Mouse (Mus musculus) heart, embryonic 10.5 days (tissue): ENCODE data around the gene Uncx. TPM values are rescaled to one million over a fixed set of nuclear protein-coding genes. Genes with fewer than 3 reads are reported as not detected.

Experiments used
- DNase-seq: peaks from one replicate; pipeline ENCODE4 v3.0.0-alpha.2; 2017; ENCODE audit warnings: low spot score
- H3K27ac ChIP-seq: fragments of 300-500 bp; sonication (generic); 2 replicates; pipeline ENCODE4 v1.5.1; 2016; ENCODE audit warnings: mild to moderate bottlenecking
- H3K27me3 ChIP-seq: fragments of 300-500 bp; sonication (generic); 2 replicates; pipeline ENCODE4 v1.6.1; 2016; ENCODE audit warnings: mild to moderate bottlenecking; ENCODE audit not compliant: poor library complexity, insufficient read depth, severe bottlenecking
- H3K36me3 ChIP-seq: fragments of 300-500 bp; sonication (generic); 2 replicates; pipeline ENCODE4 v1.6.1; 2016; ENCODE audit warnings: mild to moderate bottlenecking, moderate library complexity
- H3K4me1 ChIP-seq: fragments of 300-500 bp; sonication (generic); 2 replicates; pipeline ENCODE4 v1.6.1; 2016; ENCODE audit warnings: mild to moderate bottlenecking
- H3K4me3 ChIP-seq: fragments of 300-500 bp; sonication (generic); 2 replicates; pipeline ENCODE4 v1.5.1; 2016; ENCODE audit warnings: mild to moderate bottlenecking, moderate library complexity
- H3K9me3 ChIP-seq: fragments of 300-500 bp; sonication (generic); 2 replicates; pipeline ENCODE4 v1.6.1; 2016; ENCODE audit warnings: mild to moderate bottlenecking, moderate library complexity
- WGBS: fragments of 180-500 bp; shearing (Covaris S2); methylation state at CpG from one replicate; pipeline ENCODE4 v1.1.7; 2016; 5-methylcytosine and 5-hydroxymethylcytosine counted together
- polyA plus RNA-seq: library from polyadenylated mRNA; unstranded; fragments of >200 nt; fragmentation: Nextera tagmentation; extraction: Ambion mirVana; gene quantifications from 2 replicates; pipeline ENCODE4 v1.2.1, GENCODE M21; 2016

The Uncx gene
- 0.18 TPM in 1 of 2 replicates, not detected in the other for polyA plus RNA-seq

DNA sequence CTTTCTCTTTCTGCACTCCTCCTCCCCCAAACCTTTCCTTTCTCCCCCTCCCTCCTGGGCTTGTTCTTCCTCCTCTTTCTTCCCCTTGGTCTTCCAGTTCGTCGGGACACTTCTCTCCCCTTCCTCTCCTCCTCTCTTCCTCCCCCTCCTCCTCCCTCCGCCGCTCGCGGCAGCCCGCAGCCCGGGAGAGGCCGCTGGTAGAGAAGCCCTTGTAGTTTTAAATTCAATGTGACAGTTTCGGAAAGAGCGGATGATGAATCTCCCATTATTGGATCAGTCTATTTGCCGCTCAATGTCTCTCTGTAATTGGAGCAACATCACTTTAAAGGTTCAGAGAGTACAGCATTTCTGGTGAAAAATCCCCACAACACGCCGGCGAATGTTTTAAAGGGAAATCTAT lies at the start of gene Uncx:
Gene Uncx, plus strand, starts transcription at position 281 of the 400 bp plus-strand sequence.
- no peak for DNase-seq

DNA sequence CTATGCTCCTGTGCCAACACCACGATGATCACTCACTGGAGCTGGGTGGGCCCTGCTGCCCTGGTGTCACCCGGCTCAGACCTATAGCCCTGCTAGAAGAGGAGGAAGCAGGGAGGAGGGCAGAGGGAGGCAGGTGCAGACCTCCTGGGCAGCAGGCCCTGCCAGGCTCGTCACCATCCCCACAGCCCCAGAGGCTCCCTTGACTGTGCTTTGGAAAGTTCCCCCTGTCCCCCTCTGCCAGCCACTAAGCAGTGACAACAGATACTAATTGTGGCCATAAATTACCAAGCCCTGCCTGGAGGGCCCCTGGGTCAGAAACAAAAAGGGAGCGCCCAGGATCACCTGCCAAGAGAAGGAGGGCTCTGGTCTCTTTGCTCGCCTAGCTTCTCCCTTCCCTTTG lies 49.6 kb upstream of the Uncx start:
- Histone ChIP-seq H3K27ac (no peak overlapping the region), H3K27me3 (peaks cover 57% of the 10 kb centered on the region), H3K36me3 (no peaks in the 10 kb centered on the region), H3K4me1 (peaks cover 7% of the 10 kb centered on the region), H3K9me3 (no peaks in the 10 kb centered on the region), H3K4me3 (no peak overlapping the region)
- DNase-seq, result no peak
- WGBS, result 57% methylated on average over 5 of the region's 5 CpGs

More for the DNA sequence above, at the start of gene Uncx:
- H3K27ac ChIP-seq, result no peak within 1 kb of the TSS
- H3K9me3 ChIP-seq, result no peaks in the 10 kb centered on the region
- H3K27me3 ChIP-seq, result peaks cover 100% of the 10 kb centered on the region
- no peaks in the 10 kb centered on the region for H3K36me3 ChIP-seq
- WGBS, result under 1% methylated on average over 15 of the region's 15 CpGs
- H3K4me3 ChIP-seq, result peak within 1 kb of the TSS; percentile 33
- H3K4me1 ChIP-seq, result peaks cover 35% of the 10 kb centered on the region

DNA sequence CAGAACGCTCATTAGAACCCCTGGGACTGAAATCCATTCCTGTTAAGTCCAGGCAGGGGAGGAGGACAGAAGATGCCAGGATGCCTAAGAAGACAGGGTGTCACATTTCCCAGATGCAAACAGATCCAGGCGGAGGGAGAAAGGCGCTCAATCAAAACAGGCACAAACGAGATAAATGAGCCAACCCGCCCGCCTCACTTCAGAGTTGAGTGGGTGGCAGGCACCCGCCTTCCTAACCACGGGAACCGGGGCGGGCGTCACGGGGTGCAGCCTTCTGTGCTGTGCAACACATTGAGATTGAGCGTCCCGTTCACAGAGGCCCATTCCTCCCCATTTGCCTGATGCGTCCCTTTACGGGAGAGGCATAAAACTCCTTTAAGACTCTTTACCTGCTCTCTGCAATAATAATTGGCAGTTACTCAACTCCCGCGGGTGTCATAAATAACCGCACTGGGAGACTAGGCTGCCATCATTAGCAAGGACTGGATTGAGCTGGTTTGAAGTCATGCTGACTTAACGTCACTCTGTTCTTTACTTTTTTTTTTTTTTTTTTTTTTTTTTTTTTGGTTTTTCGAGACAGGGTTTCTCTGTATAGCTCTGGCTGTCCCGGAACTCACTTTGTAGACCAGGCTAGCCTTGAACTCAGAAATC lies 48.1 kb upstream of the Uncx start:
- Histone ChIP-seq H3K4me3 (no peak overlapping the region), H3K27me3 (peaks cover 64% of the 10 kb centered on the region), H3K4me1 (peaks cover 7% of the 10 kb centered on the region), H3K36me3 (no peaks in the 10 kb centered on the region), H3K27ac (no peak overlapping the region), H3K9me3 (no peaks in the 10 kb centered on the region)
- 32% methylated on average over 22 of the region's 22 CpGs for WGBS
- no peak for DNase-seq

DNA sequence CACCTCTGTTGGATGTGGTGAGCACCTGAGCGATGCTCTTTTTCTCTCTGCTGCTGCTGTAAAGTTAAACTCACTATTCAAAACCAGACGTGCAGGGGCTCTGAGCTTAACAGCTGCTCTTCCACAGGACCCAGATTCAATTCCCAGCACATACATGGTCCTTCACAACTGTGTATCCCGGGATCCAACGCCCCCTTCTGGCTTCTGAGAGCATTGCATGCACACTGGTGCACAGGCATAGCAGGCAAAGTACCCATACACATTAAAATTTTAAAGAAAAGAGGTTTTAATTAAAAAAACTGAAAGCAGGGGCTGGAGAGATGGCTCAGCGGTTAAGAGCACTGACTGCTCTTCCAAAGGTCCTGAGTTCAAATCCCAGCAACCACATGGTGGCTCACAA lies 46.4 kb upstream of the Uncx start:
- no peak overlapping the region for H3K27ac ChIP-seq
- DNase-seq, result no peak
- peaks cover 7% of the 10 kb centered on the region for H3K4me1 ChIP-seq
- 49% methylated on average over 5 of the region's 5 CpGs for WGBS
- H3K27me3 ChIP-seq, result peaks cover 54% of the 10 kb centered on the region
- no peak overlapping the region for H3K4me3 ChIP-seq
- no peaks in the 10 kb centered on the region for H3K36me3 ChIP-seq
- H3K9me3 ChIP-seq, result no peaks in the 10 kb centered on the region

DNA sequence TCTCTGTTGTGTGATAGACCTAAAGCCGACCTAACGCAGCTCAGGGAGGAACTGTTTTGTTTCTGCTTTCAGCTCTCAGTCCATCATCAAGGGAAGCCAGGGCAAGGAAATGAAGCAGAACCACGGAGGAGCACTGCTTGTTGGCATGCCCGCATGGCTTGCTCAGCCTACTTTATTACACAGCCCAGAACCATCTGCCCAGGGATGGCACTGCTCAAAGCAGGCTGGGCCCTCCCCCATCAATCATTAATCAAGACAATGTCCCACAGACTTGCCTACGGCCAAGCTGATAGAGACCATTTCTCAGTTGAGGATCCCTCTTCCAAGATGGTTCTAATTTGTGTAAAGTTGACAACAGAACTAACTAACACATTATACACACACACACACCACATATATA lies 44.5 kb upstream of the Uncx start:
- 40% methylated on average over 5 of the region's 5 CpGs for WGBS
- no peak for DNase-seq
- Histone ChIP-seq H3K4me1 (peaks cover 7% of the 10 kb centered on the region), H3K36me3 (no peaks in the 10 kb centered on the region), H3K4me3 (no peak overlapping the region), H3K27ac (no peak overlapping the region), H3K9me3 (no peaks in the 10 kb centered on the region), H3K27me3 (peaks cover 54% of the 10 kb centered on the region)

DNA sequence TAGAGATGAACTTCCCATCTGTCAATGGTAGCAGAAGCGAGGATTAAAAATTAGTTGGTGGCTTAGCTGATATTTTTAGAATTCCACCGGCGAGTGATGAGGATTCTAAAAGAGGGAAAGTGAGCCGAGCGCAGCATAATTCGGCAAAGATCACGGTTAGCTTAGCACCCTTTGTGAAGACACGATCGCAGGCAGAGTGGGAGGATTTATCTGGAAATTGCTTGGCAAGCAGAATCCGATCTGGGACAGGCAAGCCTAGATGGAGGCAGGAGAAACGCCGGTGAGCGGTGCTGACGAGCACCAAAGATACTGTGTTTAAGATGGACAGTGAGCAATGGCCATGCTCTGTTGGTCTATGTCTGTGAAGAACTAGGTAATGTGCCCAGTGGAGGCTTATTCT lies 41.0 kb upstream of the Uncx start:
- no peak for DNase-seq
- WGBS, result 80% methylated on average over 14 of the region's 14 CpGs
- H3K4me1 ChIP-seq, result no peaks in the 10 kb centered on the region
- H3K36me3 ChIP-seq, result no peaks in the 10 kb centered on the region
- H3K27ac ChIP-seq, result no peak overlapping the region
- H3K4me3 ChIP-seq, result no peak overlapping the region
- H3K9me3 ChIP-seq, result no peaks in the 10 kb centered on the region
- peaks cover 50% of the 10 kb centered on the region for H3K27me3 ChIP-seq

DNA sequence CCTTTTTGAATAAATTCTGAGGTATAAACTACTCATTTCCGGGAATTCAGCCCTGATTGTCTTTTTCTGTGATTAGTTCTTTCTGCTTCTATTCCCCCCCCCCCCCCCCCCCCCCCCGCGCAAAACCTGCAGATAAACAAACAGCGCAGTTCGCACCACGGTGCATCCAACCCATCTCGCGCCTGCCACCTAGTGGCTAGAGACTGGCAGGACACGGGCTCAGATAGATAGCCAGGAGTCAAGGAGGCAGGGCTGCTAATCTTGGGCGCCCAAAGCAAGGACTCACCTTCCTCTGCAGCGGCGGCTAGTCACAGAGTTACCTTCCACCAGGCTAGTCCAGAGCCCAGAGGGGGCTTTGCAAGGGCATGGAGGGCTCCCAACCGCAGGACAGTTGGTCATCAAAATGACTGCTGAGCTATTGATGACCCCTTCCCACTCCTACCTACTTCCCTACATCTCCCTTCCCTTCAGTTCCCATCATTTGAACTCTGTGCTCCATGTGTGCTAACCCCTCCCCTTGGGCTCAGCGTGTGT lies 38.2 kb upstream of the Uncx start:
- H3K4me3 ChIP-seq, result no peak overlapping the region
- H3K36me3 ChIP-seq, result no peaks in the 10 kb centered on the region
- no peaks in the 10 kb centered on the region for H3K9me3 ChIP-seq
- no peaks in the 10 kb centered on the region for H3K4me1 ChIP-seq
- peak; percentile 83 for DNase-seq
- H3K27me3 ChIP-seq, result peaks cover 44% of the 10 kb centered on the region
- WGBS, result 5% methylated on average over 10 of the region's 14 CpGs
- no peak overlapping the region for H3K27ac ChIP-seq

DNA sequence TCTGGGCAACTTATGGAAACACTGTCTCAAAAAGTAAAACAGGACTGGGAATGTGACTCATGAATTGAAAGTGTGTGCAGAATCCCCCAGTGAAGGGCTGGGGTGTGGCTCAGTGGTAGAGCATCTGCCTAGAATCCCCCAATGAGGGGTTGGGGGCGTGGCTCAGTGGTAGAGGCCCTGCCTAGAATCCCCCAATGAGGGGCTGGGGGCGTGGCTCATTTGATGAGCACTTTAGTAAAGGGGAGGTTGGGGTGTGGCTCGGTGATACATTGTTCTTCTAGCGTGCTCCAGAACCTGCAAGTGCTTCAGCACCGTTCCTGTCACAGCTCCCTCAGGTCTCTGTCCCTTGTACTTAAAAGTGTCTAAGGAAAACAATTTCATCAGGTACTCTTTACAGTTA lies 37.1 kb upstream of the Uncx start:
- WGBS, result 16% methylated on average over 5 of the region's 5 CpGs
- H3K36me3 ChIP-seq, result no peaks in the 10 kb centered on the region

DNA sequence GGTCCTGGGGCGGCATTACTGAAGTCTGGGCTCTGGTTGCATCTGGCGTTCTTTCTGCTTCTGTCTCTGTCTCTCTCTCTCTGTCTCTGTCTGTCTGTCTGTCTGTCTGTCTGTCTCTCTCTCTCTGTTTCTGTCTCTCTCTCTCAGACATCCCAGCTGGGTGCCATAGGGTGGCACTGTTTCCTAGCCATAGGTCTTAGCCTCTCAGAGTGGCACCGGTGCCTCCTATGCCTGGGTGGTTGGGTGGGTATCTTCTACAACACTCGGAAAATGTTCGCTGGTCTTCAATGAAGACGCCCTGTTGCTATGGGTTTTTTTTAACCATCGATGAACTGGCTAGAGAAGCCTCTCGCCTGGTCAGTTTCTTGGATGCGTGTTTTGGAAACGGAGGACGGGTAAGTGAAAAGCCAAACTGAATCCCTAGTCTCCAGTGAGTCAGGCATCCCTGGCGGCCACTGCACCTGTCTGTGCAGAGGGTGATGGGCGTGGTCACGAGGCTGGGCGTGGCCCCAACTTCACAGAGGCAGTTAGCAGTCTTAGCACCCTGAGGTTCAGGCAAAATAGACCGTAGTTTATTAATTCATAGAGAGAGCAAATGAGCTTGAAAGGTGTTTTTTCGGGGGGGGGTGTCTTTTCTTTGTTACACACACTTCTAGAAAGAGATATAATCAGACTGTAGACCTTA lies 32.5 kb upstream of the Uncx start:
- no peak overlapping the region for H3K4me3 ChIP-seq
- H3K27ac ChIP-seq, result no peak overlapping the region
- no peak for DNase-seq
- no peaks in the 10 kb centered on the region for H3K9me3 ChIP-seq
- WGBS, result 20% methylated on average over 17 of the region's 17 CpGs
- H3K36me3 ChIP-seq, result no peaks in the 10 kb centered on the region
- H3K27me3 ChIP-seq, result peaks cover 35% of the 10 kb centered on the region
- H3K4me1 ChIP-seq, result no peaks in the 10 kb centered on the region

More for the DNA sequence above, 37.1 kb upstream of the Uncx start:
- no peaks in the 10 kb centered on the region for H3K9me3 ChIP-seq
- H3K27ac ChIP-seq, result no peak overlapping the region
- H3K4me3 ChIP-seq, result no peak overlapping the region
- peaks cover 51% of the 10 kb centered on the region for H3K27me3 ChIP-seq
- DNase-seq, result no peak
- no peaks in the 10 kb centered on the region for H3K4me1 ChIP-seq

DNA sequence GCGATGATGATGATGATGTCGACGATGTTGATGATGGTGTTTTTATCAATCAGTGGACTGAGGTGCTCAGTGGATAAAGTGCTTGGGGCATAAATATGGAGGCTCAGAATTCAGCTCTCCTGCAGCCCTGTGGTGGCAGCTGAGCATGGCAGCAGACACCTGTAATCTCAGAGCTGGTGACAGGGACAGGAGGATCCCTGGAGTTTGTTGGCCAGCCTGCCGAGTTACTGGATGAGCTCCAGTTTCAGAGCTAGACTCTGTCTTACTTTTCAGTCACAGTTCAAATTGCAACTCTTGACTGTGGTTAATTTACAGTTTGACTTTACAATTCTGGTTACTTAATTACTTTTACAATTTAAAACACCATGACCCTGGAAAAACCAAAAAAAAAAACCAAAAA lies 31.1 kb upstream of the Uncx start:
- Histone ChIP-seq H3K9me3 (no peaks in the 10 kb centered on the region), H3K4me3 (no peak overlapping the region), H3K27me3 (peaks cover 41% of the 10 kb centered on the region), H3K27ac (no peak overlapping the region), H3K36me3 (no peaks in the 10 kb centered on the region), H3K4me1 (no peaks in the 10 kb centered on the region)
- WGBS, result 83% methylated on average over 4 of the region's 4 CpGs
- DNase-seq, result no peak

DNA sequence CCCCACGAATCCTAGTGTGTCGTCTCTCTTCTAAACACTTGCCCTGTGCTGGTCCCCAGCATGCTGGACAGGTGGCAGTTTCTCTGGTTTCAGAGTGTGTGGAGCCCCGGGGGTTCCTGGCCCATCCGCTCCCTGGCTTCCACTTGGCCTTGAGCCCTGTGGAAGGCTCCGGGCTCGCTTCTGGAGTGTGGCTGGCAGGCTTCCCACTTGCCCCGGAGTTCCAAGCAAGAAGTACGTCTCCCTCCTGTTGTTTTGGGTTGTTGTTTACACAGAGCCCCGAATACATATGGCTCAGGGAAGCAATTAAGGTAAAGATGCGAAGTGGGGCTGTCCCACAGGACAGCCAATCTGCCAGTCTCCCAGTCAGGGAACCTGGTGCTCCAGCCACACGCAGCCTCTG lies 27.0 kb upstream of the Uncx start:
- H3K4me3 ChIP-seq, result no peak overlapping the region
- DNase-seq, result no peak
- H3K27me3 ChIP-seq, result peaks cover 46% of the 10 kb centered on the region
- no peaks in the 10 kb centered on the region for H3K9me3 ChIP-seq
- peaks cover 5% of the 10 kb centered on the region; the same call in 1 of the 2 replicates for H3K4me1 ChIP-seq
- no peak overlapping the region for H3K27ac ChIP-seq
- WGBS, result 41% methylated on average over 11 of the region's 11 CpGs
- no peaks in the 10 kb centered on the region for H3K36me3 ChIP-seq

DNA sequence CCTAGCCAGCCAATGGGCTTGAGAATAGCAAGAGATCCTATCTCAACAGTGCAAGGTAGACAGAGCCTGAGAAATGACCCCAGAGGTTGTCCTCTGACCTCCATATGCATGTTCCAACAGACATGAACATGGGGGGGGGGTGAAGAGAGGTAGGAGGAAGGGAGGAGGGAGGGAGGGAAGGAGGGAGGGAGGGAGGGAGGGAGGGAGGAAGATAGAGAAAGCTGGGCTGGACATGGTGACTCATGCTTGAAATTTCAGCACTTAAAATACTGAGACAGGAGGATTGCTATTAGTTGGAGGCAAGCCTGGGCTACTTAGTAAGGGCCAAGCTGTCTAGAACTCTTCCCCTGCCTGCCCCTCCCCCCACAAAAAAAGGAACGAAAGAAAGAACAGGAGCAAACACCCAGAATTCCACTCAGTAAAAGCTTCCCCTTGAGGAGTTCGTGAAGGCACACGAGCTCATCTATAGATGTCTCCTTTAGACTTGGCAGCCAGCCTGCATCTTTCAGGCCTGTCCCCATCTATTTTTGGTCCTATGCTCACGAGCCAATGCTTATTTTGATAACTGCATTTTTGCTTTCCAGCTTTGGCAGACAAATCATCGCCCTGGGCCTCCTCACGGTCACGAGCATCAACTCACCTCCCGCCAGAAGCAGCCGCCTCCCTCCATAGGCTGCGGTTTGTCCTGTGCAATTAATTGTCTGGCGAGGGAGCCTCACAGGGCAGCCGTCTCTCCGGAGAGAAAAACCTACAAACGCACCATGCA lies 23.0 kb upstream of the Uncx start:
- no peak overlapping the region for H3K4me3 ChIP-seq
- peaks cover 5% of the 10 kb centered on the region; the same call in 1 of the 2 replicates for H3K4me1 ChIP-seq
- H3K27ac ChIP-seq, result 0 out of 2 replicates have a peak overlapping the region, but pooled peaks have one; percentile 16
- H3K9me3 ChIP-seq, result no peaks in the 10 kb centered on the region
- peaks cover 59% of the 10 kb centered on the region for H3K27me3 ChIP-seq
- DNase-seq, result no peak
- H3K36me3 ChIP-seq, result no peaks in the 10 kb centered on the region
- WGBS, result 49% methylated on average over 14 of the region's 14 CpGs

DNA sequence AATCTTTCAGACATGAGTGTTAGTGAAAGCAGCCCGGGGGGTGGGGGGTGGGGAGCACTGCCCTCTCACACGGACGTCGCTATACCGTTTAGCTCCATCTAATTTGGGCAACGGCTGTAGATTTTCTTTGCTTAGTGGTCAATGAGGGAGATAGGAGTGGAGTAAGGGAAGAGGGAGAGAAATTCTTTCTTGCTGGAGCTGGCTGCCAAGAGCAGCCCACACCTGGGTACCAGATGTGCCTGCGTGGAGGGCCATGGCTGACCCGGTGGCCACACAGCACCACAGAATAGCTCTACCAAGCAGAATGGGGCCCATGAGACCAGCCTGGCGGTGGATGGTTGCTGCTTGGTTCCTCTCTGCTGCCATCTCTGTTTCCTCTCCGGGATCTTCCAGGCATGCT lies 21.3 kb upstream of the Uncx start:
- DNase-seq, result no peak
- H3K4me3 ChIP-seq, result no peak overlapping the region
- H3K36me3 ChIP-seq, result no peaks in the 10 kb centered on the region
- peaks cover 51% of the 10 kb centered on the region for H3K27me3 ChIP-seq
- H3K9me3 ChIP-seq, result no peaks in the 10 kb centered on the region
- H3K27ac ChIP-seq, result no peak overlapping the region
- H3K4me1 ChIP-seq, result peaks cover 5% of the 10 kb centered on the region; the same call in 1 of the 2 replicates
- 69% methylated on average over 10 of the region's 10 CpGs for WGBS
